Mouse (Mus musculus) left cerebral cortex, postnatal 4 days (tissue): ENCODE measurements around the gene Bpifa5. TPM values are rescaled to one million over a fixed set of nuclear protein-coding genes. Genes with fewer than 3 reads are reported as not detected.
A peak's percentile ranks its signal among the peaks of the same experiment; 100 is the strongest.

ENCODE experiments used
- DNase-seq: peaks from one replicate; pipeline ENCODE4 v3.0.0-alpha.2; 2022
- intact Hi-C: fragments of 180-260 bp; cut with DNase I; formaldehyde crosslinking; loops from one replicate; pipeline ENCODE4 v1.15.1; 2025
- total RNA-seq, 2 experiments: library from RNA; stranded (reverse); gene quantifications; 2 replicates each; pipeline ENCODE4 v1.2.3; 2021

Gene Bpifa5
- total RNA-seq, 2 experiments from 2014 or later, result not detected

DNA sequence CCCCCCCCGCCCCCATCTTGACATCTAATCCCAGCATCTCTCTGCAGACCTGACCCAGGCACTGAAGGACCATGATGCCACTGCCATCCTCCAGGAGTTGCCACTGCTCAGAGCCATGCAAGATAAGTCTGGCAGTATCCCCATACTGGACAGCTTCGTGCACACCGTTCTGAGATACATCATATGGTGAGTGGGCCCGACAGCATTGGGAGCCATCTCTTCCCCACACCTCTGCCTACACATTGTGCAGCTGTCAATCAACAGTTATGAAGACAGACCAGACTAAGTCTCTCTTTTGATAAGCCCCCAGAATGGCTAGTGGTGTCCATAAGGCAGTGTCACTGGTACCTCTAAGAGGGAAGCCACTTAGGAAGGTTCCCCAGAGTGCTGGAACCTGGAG, 42.2 kb downstream of the Bpifa5 start:
- intact Hi-C loops, result loop anchor here (5.0 kb wide), 1 partner anchor 168 kb away; the partner anchor contains the start of gene Cdk5rap1
- no peak for DNase-seq

DNA sequence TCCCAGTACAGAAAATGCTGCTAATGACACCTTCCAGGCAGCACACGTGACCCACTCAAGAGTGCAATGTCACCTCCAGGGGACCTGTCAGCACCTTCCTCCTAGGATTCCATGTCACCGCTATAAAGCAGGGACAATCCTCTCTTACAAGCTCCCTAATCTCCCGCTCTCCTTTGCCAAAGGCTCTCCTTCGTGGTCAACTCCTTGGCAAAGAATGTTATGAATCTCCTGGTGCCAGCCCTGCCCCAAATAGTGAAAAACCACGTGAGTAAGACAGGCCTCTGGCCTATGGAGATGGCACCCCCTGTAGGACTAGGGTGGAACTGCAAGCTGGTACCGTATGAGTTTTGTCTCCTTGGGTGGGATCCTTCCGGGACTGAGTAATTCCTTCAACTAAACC, 44.5 kb downstream of the Bpifa5 start:
- peak; percentile 40 for DNase-seq
- intact Hi-C loops, result loop anchor here (5.0 kb wide), 1 partner anchor 165 kb away; the partner anchor contains the start of gene Cdk5rap1

DNA sequence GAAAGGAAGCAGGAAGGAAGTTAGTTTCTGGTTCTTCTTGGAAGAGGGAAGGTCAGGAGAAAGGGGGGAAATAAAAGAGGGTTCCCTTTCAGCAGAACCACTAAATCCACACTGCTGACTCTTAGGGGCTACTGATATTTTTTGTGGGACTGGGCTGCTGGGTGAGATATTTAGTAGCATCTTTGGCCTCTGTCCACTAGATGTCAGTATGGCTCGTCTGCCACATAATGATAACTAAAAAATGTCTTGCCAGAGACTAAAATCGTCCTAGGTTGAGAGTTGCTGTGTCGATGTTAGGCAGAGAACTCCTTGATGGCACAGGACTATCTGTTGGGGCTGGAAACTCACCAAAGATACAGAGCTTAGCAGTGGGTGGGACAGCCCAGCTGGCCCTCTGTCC, 46.7 kb downstream of the Bpifa5 start:
- intact Hi-C loops, result loop anchor here (5.0 kb wide), 1 partner anchor 163 kb away; the partner anchor contains the start of gene Cdk5rap1
- no peak for DNase-seq

DNA sequence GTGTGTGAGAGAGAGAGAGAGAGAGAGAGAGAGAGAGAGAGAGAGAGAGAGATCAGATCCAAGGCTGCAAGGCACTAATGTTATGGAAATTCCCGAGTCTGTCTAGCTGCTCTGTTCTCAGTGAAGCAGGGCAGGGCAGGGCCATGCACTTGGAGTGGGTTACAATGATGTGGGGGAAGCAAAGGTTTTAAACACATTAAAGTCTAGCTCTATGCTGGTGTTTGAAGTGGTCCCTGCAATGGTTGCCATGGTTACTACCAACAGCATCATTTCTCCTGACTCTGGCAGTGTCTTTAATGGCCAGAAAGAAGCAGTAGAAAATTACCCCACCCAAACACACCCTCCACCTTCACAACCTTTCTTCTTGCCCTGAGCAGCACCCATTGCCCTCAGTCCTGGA, 48.7 kb downstream of the Bpifa5 start:
- intact Hi-C loops, result no loop called here
- DNase-seq, result no peak

DNA sequence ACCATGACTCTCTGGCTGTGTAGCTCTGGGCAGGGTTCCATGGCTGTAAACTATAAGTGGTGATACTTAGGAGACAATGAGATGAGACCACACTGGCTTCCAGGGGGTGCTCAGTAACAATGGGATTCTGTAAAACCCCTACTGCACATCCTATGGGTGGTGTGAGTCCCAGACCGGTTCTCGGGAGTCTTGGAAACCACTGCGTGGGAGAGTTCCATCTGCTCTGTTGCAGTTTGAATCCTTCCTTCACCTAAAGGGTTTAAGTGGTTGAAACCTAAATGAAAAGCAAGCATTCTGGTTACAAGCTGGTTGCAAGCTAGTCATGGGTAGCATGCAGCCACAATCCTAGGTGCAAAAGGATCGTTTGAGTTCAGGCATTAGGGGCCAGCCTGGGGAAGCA, 49.5 kb downstream of the Bpifa5 start:
- no peak for DNase-seq
- intact Hi-C loops, result no loop called here

DNA sequence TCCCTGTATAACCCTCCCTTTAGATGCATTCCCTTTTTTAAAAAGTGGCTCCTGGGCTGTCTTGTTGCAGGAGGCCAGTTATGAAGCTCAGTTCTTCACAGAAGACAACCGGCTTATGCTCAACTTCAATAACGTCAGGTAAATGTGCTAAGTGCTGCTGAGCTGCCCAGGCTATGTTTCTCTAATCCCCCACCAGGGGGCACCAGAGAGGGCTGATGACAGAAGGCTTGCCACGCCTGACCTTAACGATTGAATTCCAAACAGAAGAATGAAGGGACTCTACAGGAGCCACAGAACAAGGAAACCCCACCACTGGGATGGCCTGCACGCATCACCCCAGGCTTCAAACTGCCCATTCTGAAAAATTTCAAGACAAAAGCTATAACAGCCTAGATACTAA, 52.8 kb downstream of the Bpifa5 start:
- peak; percentile 86 for DNase-seq
- intact Hi-C loops, result no loop called here

Other genes with a start within 250 kb of the Bpifa5 start
- gene Bpifb3, start 244.4 kb upstream of the Bpifa5 start, total RNA-seq, result under 1 TPM in 1 of 2 experiments, not detected in 1; 0.40 TPM
- not detected for gene Bpifb4, start 224.4 kb upstream of the Bpifa5 start, total RNA-seq
- gene Bpifa6, start 187.7 kb upstream of the Bpifa5 start, total RNA-seq, result not detected
- not detected for gene Bpifa2, start 154.3 kb upstream of the Bpifa5 start, total RNA-seq
- not detected for gene Bpifa3, start 32.3 kb upstream of the Bpifa5 start, total RNA-seq
- not detected for gene Bpifa1, start 19.7 kb upstream of the Bpifa5 start, total RNA-seq
- gene Bpifb1, start 28.2 kb downstream of the Bpifa5 start, total RNA-seq, result under 1 TPM; 0.14 to 0.30 TPM
- under 1 TPM in 1 of 2 experiments, not detected in 1; 0.30 TPM for gene Bpifb5, start 61.1 kb downstream of the Bpifa5 start, total RNA-seq
- gene Bpifb9a, start 95.2 kb downstream of the Bpifa5 start, total RNA-seq, result not detected
- not detected for gene Bpifb9b, start 144.6 kb downstream of the Bpifa5 start, total RNA-seq
- gene Cdk5rap1, start 210.4 kb downstream of the Bpifa5 start, total RNA-seq, result 10 to 100 TPM; 10.2 to 14.4 TPM
- gene Snta1, start 245.5 kb downstream of the Bpifa5 start, total RNA-seq, result 10 to 100 TPM; 21.7 to 22.2 TPM